Mouse (Mus musculus) thymus, postnatal 36 days (tissue): Measurements from ENCODE around the gene Wdr47.
"Not testable (repeated sequence)": the region's sequence is repeated elsewhere in the genome, so short reads cannot be mapped to it uniquely, and the experiment has no call there.

Experiments used
- DNase-seq, 2 experiments: peaks; one replicate each; pipeline ENCODE4 v3.0.0; 2022; ENCODE audit warnings: mixed read lengths in 2 of 2

Wdr47 gene

DNA sequence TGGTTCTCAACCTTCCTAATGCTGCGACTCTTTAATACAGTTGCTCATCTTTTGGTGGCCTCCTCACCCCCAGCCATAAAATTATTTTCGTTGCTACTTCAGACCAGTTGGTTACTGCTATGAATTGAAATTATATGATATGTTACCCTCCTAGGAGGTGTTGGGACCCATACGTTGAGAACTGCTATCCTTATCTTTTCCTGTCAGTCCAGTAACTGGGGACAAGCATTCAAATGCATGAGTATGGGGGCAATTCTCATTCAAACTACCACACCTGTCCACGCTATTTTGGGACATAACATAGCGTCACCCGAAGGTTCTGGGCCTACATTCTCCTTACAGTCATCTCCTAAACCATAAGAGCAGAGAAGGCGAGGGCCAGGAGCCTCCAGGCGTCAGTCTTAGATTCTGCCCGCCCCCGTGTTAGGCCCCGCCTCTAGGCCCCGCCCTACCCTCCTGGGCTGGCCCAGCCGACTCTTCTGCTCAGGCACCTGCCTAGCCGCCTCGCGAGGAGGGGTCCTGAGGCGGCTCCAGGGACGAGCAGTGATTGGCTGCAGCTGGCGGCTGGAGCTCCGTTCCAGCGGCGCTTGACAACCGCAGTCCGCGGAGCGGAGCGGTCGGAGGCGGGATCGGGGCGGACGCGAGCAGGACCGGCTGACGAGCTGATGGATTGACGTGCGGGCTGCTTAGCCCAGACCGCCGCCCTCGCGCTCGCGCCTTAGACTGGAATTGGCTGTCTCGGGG is at the start of gene Wdr47:
TSS of gene Wdr47 (plus strand) at position 494 of the 744 bp plus-strand sequence.
- DNase-seq: peak; percentile 97 to 98

DNA sequence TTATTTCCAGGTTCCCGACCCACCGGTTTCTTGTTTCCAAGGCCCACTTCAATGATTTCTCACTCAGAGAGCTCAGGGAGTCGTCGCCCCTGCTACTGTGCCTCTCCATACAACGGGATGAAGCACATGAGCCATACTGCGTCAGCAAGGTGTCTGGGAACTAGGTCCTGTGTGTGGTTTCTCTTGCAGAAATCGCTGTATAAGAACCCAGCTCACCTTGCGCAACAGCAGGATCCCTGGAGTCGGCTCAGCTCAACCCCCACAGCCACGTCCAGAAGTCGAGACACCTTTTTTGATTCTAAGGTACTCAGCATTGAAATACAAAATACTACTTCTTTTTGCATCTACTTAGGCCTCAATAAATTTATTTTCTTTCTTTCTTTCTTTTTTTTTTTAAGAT is 48.8 kb upstream of the Wdr47 start:
- DNase-seq: no peak

DNA sequence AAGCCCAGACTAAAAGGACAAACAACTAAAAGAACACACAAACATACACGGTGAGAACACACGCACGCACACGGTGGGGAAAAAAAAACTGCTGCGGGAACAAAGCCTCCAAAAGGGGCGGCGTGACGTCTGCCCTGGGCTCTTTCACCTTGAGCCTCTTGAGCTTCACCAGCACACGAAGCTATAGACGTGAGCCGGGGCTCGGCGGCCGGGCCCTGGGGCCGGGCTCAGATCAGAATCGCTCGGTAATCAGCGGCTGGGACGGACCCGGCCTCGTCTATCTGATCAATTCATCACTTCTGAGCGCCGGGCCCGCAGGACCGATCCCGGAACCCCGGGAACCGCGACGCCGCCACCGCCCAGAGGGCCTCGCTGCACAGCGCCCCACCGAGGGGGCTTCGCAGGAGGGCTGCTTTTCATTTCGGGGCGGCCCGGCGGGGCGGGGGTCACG is 36.9 kb upstream of the Wdr47 start:
- no peak for DNase-seq

DNA sequence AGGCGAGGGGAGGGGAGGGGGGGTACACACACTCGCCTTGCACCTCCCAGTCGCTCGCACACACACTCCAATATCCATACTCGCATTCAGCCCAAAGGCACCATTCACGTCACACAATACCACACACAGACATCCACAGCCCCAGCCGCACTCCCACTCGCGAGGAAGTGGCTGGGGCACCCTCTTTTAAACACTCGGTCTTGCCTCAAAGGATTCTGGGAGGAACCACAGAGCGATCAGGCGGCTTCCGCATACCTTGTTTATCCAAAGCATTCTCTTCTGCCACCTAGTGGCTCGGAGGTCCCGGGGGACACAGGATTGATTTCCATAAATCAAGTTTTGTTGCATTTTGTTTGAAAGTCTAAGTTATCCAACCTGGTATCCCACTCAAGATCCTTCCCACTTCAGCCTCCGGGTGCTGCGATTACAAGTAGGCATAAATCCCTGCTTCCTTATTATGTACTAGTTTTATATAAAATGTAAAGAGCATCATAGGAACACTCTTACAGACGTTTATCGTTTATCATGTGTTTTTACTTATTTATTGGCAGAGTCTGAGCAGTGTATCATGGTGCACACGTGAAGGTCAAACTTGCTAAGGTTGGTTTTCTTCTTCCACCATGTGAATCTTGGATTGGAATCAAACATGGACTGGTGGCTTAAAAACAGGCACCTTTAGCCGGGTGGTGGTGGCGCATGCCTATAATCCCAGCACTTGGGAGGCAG is 36.3 kb upstream of the Wdr47 start:
- DNase-seq: peak; percentile 91 to 93

DNA sequence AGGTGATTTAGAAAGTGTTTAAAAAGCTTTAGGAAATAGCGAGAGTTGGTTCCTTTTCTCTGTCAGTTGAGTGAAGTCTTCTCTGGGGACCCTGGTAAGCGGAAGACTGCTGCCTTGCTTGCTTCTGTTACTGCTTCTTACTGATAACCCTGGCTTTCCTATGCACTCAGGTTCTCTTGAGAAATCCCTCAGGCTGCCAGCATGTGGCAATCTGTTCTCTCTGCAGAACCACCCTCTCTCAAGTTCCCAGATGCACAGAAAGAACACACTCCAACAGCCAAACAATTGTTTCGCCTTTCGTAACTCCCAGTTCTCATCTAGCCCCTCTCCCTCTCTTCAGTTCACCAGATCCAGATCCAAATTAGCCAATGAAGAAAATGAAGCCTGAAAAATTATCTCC is 33.2 kb upstream of the Wdr47 start:
- DNase-seq: no peak

DNA sequence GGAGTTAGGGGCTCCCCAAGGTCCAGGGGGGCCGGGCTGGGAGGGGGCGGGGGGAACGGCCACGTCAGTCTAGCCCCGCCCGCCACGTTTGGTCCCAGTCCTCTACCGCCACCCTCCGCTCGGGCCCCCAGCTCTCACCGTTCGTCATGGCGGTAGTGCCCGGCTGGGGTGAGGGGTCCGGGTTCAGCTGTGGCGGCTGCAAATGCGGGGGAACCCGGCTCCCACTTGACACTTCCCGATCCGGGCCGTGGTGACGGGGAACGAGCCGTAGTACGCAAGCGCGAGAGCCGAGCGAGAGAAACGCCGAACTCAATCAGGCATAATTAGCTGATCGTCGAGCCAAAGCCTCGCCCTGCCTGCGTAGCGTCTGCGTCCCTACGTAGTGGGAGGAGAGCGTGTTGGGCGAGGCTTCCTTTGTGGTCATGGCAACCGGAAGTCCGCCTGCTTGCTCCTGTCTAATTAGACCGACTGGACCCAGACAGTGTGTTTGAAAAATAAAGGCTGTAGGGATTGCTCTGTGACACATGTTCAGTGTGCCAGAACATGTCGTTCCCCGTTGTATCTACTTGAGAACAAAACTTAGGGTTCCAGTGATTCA is 28.8 kb upstream of the Wdr47 start, which contains the start of gene Tmem167b:
TSS of gene Tmem167b (minus strand) at position 334 of the 598 bp plus-strand sequence.
- peak; percentile 95 to 96 for DNase-seq

DNA sequence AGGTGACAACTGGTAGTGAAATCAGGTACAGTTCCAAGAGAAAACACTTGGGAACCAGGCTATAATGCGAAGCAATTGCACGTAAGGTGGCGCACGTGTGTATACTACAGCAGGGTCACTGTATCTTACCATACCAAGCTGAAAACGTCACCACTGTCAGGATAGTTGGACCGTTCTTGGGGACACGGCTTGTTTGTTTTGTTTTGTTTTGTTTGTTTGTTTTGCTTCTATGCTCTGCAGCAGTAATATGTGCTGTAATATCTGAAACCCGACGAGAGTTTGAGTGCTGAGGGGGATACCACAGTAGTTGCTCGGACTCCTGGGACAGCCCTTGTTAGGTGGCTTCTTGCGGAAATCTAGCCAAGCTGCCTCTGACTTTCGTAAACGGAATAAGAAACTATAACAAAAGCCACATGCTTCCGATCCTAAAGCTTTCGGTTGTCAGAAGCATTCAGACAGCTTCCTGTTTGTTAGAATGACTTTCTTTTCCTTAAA is 28.3 kb upstream of the Wdr47 start:
- DNase-seq: peak; percentile 38 to 46

DNA sequence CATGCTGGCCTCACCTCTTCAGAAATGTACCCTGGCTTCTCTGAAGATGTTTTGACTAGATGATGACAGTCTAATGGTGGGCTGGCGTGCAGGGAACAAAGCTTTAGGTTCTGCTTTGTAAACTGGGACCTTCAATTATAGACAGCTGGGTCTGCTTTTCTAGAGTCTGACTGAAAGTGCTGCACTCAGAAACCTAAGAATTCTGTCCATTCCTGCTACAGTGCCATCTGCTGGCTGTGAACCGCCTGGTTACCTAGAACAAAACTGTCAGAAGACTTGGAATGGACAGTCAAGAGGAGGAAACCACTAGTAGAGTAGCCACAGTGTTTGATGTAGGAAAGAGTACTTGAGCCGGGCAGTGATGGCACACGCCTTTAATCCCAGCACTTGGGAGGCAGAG is 27.8 kb upstream of the Wdr47 start:
- DNase-seq: peak; percentile 76 to 78

DNA sequence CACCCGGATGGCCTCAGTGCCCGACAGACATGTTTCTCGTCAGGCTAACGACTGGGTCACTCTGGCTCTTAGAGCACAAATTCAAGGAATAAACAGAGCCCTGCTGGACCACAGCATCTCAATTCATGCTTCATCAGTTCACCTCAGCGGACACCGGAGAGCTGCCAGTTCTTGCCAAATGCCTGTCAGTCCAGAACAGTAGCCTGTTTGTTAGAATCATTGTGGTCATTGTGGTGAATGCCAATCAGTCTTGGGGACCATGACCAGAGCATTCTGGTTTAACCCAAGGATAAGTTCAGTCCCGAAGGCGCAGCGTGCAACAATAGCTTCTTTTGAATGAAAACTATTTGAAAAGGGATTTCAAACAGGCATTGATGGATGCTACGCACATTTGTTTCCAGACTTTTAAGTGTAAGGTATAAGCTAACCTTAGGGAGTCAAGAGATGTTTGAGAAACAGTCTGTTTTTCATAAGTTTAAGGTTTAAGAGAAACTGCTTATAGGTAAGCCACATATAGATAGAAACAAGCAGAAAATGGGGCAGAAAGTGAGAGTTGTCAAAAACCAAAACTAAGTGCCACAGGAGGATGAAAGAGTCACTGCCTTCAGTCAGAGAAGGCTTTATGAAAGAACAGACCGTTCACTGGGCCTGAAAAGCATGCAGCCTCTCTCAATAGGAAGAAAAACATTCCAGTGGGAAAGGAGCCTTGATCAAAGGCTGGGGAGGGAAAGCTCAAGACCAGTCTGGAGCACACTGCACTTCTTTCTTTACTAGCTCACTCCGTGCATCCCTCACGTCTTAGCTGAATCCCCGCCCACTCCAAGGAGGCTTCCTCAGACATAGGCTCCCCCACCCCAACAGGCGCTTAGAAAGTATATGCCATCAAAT is 22.8 kb upstream of the Wdr47 start:
- no peak for DNase-seq

DNA sequence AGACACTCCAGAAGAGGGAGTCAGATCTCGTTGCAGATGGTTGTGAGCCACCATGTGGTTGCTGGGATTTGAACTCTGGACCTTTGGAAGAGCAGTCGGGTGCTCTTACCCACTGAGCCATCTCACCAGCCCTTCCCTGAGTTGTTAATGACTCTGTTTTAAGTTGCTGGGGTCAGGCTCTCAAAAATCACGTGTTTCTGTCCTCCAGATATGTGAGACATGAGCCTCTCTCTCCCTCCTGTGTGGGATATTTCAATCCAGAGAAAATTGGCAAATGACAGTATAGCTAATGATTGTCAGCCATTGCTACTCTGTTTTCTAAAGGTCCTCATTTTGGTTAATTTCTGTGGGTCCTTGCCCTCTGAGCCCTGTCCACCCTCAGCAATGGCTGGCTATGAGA is 21.4 kb upstream of the Wdr47 start:
- not testable (repeated sequence) for DNase-seq

DNA sequence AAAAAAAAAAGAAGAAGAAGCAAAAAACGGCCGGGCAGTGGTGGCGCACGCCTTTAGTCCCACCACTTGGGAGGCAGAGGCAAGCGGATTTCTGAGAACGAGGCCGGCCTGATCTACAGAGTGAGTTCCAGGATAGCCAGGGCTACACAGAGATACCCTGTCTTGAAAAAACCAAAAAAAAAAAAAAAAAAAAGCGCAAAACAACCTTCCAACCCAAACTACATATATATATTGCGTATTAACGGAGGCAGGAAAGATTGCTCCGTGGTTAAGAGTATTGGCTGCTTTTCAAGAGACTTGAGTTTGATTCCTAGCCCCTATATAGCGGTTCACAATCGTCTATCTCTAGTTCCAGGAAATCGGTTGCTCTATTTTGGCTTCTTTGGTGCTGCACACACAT is 20.3 kb upstream of the Wdr47 start:
- DNase-seq: no peak

DNA sequence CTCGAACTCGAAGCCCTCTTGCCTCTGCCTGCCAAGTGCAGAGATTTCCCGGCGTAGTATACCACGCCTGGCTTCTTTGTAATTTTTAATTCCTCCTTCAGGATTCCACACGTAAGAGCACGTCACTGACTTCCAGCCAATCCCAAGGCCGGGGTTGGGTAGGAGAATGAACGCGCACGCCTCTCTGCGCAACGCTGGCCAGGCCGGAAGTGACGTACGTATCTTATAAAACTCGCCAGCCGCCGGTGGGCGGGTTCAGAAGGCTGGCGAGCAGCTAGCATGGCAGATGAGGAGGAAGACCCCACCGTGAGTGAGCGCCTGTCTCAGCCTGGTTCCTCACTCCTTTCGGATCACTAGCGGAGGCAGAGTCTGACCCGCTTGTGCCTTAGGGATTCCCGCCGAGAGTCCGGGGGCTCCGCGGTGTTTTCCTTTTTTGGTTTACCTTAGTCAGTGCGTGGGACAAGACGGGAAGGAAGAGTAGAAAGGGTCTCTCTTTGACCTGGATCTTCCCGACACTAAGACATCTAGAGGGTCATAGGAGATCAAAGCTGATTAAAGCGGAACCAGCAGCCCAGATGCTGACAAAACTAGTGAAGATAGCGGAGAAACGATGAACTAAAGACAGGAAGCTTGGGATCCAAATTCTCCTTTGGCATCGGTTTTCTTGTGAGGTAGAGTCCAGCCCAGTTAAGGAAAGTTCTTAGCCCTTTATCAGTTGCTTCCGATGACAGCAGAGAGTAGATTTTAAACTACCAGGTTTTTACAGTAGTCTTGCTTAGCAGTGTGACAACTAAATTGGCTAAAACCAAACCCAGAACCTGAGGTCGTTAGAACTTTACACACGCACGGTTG is 19.4 kb upstream of the Wdr47 start, which contains the start of gene Taf13:
TSS of gene Taf13 (plus strand) at position 256 of the 852 bp plus-strand sequence.
- DNase-seq: peak; percentile 96 to 97

DNA sequence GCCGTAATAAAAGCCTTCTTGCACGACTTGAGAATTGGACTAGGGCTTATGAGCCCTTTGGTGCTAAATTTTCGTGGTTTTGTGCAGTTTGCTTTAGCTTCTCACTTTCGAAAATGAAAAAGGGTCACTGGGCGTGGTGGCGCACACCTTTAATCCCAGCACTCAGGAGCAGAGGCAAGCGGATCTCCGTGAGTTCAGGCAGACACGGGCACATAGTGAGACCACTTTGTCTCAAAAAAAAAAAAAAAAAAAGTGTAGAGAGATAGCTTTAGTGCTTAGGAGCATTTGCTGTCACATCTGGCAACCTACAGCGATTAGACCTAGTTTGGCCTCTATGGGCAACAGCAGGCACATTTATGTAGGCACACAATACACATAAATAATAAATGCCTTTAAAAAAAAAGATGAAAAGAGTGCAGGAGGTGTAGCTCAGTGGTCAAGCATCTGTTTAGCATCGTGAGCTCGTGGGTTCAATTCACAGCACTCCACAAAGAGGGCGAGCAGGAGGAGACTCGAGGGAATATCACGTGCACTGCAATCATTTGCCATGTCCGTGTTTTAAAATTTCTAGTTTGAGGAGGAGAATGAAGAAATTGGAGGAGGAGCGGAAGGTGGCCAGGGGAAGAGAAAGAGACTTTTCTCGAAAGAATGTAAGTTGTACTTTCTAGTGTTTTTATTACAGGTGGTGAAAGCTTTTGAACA is 18.6 kb upstream of the Wdr47 start:
- DNase-seq: peak in 1 of 2 experiments; percentile 3

DNA sequence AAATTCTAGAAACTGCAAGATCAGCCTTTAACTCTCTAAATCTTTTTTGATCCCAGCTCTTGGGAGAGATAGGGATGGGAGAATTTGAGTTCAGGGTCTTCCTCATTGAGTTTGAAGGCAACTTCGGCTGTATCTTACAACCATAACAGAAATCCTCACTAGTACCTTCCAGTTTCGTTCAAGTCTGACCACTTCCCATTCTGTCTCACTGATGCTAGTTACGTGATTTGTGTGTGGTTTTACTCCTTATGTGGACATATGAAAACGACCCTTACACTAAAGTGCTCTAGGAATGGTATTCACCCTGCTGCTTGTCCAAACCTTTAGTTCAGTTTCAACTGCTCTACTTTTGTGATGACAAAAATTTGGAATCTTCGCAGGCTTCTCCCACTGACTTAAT is 17.1 kb upstream of the Wdr47 start:
- no peak for DNase-seq

DNA sequence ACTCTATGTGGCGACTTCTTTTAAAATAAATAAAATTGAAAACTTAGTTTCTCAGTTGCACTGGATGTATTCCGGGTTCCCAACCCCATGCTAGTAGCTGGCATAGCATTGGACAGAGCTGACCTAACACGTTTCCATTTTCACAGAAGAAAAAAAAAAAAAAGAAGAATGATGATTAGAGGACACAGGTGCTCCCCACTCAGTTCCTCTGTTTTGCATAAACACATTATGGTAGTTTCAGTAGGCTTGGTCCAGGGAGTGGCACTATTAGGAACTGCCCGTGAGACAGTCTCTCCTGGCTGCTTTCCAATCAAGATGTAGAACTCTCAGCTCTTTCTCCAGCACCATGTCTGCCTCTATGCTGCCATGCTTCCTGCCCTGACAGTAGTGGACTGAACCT is 6.5 kb upstream of the Wdr47 start:
- no peak for DNase-seq

DNA sequence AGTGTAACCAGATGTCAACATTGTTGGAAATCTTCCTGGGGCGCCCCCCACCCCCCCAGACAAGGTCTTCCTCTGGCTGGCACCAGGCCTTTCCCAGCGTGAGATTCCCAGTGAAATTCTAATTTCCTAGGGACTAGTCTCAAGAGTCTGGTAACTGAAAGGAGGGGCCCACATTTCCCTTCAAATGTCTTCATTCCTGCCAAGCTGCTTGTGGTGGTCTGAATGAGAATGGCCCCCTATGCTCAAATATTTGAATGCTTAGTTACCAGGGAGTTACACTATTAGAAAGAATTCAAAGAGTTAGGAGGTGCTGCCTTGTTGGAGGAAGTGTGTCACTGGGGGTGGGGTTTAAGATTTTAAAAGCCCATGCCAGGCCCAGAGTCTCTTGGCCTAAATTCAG is 2.6 kb upstream of the Wdr47 start:
- DNase-seq: no peak

DNA sequence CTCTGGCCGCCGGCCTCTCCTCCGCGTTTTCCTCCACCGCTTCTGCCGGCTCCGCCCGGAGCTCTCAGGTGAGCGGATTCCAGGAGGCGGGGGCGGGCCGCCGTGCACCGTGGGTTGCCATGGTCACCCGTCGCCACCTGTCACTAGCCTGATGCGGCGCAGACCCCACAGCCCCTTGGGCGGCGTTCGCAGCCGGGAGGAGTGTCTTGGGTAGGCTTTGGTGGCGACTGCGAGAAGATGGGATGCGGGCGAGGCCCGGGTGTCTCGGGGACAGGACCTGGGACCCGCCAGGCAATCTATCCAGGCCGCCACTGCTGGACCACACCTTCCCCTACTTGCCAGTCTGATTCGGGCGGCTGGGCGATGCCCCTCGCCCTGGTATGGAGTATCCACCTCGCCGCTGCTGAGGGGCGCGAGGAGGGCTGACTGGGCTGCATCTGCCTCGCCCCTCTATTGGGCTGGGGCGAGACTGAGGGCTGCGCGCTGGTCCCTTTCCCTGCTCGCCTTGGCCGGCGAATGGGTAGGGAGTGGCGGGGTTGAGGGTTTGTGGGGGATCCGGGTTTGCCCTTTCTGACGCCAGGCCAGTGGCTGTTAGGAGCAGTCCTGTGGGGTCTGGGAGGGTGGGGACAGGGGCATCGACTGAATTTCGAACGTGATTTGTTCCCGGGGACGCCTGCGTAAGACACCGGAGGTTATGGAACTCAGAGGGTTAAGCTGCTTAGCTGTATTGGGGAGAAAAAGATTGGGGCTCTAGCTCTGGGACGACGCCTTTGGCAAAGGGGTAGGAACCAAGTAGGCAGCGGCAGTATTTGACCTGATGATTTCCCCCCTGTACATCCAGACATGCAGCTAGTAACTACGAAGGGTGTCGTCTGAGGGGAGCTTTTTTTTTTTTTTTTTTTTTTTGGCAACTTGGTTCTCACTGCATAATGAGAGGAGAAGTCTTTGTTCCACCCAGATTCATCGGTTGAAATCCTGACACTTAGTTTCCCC is 747 bp downstream of the Wdr47 start:
- DNase-seq: no peak

DNA sequence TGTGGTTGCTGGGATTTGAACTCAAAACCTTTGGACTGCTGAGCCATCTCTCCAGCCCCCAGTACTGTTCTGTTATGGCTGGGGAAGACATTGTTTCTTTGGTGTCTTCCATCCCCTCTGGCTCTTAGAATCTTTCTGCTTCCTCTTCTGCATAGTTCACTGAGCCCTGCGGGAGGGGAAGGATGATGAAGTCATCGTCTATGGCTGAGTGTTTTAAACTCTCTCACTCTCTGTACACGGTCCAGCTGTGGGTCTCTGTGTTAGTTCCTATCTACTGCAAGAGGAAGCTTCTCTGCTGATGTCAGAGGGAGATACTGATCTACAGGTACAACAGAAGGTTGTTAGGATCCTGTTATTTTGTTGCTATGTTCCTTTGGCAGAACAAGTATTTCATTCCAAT is 17.8 kb downstream of the Wdr47 start:
- no peak for DNase-seq

DNA sequence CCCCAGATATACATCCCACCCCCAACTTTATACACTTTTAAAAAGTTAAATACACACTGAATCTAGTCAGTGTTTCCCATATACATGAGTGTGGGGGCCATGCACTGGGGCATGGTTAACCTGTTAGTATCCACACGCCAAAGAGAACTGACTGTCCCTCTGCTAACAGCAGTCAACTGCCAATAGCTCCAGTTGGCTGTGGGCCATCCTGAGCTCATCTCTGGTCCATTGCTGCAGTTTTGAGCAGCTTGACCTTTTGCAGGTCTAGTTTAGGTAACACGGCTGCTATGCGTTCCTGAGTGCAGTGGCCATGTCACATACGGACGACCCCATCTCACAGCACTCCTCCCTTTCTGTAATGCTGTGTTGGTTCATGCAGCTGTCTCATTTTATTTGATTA is 43.7 kb downstream of the Wdr47 start:
- no peak for DNase-seq

DNA sequence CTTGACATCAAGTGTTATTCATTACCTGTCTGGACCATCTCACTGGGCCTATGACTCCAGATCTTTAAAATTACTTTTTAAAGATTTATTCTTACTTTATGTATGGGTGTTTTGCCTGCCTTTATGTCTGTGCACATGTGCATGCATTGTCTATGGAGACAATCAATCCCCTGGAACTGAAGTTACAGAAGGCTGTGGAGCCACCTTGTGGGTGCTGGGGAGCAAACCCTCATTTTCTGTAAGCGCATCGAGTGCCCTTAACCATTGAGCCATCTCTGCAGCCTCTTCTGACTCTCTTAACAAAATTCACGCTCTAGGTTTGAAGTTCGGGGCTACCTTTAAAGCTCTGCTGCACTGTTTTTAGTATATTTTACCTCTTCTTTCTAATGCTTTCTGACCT is 48.3 kb downstream of the Wdr47 start:
- DNase-seq: no peak
